Mouse (Mus musculus) ES-E14 (cell line): ENCODE data around the gene Gpr183.

Experiments used
- CHD2 ChIP-seq: IDR thresholded peaks from 2 replicates; pipeline ENCODE4 v1.6.1; 2014; ENCODE audit warnings: mild to moderate bottlenecking, low read depth, low read length, inconsistent platforms
- MAFK ChIP-seq: IDR thresholded peaks from 2 replicates; pipeline ENCODE4 v1.6.1; 2014; ENCODE audit warnings: mild to moderate bottlenecking, low read depth, low read length, inconsistent platforms; ENCODE audit not compliant: insufficient read depth
- ZC3H11A ChIP-seq: IDR thresholded peaks from 2 replicates; pipeline ENCODE4 v1.6.1; 2012; ENCODE audit warnings: low read depth, mild to moderate bottlenecking, inconsistent platforms, low read length, borderline replicate concordance

DNA sequence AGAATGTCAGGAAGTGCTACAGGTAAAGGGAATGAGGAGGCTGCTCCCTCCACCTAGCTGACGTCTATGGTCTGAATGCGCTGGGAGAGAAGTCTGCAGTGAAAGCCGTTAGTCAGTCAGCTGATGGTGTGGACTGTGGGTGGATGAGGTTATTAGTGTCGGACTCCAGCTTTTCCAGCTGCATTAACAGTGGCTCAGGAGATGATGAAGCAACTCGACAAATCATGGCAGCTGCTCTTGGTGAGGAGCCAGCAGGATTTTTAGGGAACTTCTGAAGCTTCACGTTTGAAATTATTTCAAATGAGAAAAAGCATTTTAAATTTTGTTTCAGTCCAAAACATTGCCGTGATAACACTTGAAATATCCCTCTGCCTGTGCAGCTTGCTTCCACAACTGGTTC is 45.3 kb upstream of the Gpr183 start:
- no peak for TF ChIP-seq MAFK
- TF ChIP-seq CHD2: no peak
- TF ChIP-seq ZC3H11A: no peak
